Mouse (Mus musculus) midbrain, embryonic 13.5 days (tissue): Measurements from ENCODE around the gene Itsn2. TPM values are rescaled to one million over a fixed set of nuclear protein-coding genes. Genes with fewer than 3 reads are reported as not detected.
"Not testable (repeated sequence)": the region's sequence is repeated elsewhere in the genome, so short reads cannot be mapped to it uniquely, and the experiment has no call there.

Source experiments
- ATAC-seq: fragments of 200-750 bp; cut with Nextera tagmentation; 2 replicates; pipeline ENCODE4 v1.8.0; 2017; ENCODE audit warnings: mild to moderate bottlenecking, moderate TSS enrichment, moderate library complexity
- H3K27ac ChIP-seq: fragments of 300-500 bp; sonication (generic); 2 replicates; pipeline ENCODE4 v1.5.1; 2015; ENCODE audit warnings: inconsistent platforms, mild to moderate bottlenecking, moderate library complexity
- H3K27me3 ChIP-seq: fragments of 300-500 bp; sonication (generic); 2 replicates; pipeline ENCODE4 v1.6.1; 2015; ENCODE audit warnings: mild to moderate bottlenecking, inconsistent platforms
- H3K36me3 ChIP-seq: fragments of 300-500 bp; sonication (generic); 2 replicates; pipeline ENCODE4 v1.6.1; 2015; ENCODE audit warnings: mild to moderate bottlenecking, inconsistent platforms
- H3K4me1 ChIP-seq: fragments of 300-500 bp; sonication (generic); replicated peaks from 2 replicates; pipeline ENCODE4 v1.6.1; 2015; ENCODE audit warnings: inconsistent platforms
- H3K4me2 ChIP-seq: fragments of 300-500 bp; sonication (generic); replicated peaks from 2 replicates; pipeline ENCODE4 v1.6.1; 2015; ENCODE audit warnings: moderate library complexity, mild to moderate bottlenecking, inconsistent platforms
- H3K4me3 ChIP-seq: fragments of 300-500 bp; sonication (generic); replicated peaks from 2 replicates; pipeline ENCODE4 v1.5.1; 2015; ENCODE audit warnings: mild to moderate bottlenecking, inconsistent platforms
- H3K9ac ChIP-seq: fragments of 300-500 bp; sonication (generic); replicated peaks from 2 replicates; pipeline ENCODE4 v1.6.1; 2015; ENCODE audit warnings: mild to moderate bottlenecking, inconsistent platforms
- H3K9me3 ChIP-seq: fragments of 300-500 bp; sonication (generic); 2 replicates; pipeline ENCODE4 v1.6.1; 2016; ENCODE audit warnings: mild to moderate bottlenecking, inconsistent platforms
- WGBS: fragments of 180-500 bp; shearing (Covaris S2); methylation state at CpG from one replicate; pipeline ENCODE4 v1.1.7; 2015; 5-methylcytosine and 5-hydroxymethylcytosine counted together
- polyA plus RNA-seq: library from polyadenylated mRNA; unstranded; fragments of >200 nt; fragmentation: Nextera tagmentation; extraction: Ambion mirVana; gene quantifications from 2 replicates; pipeline ENCODE4 v1.2.1, GENCODE M21; 2015

The Itsn2 gene
- polyA plus RNA-seq, 1 experiment from 2014 or later: 17.3 TPM

- WGBS: 83% methylated on average over 13 of the region's 13 CpGs
- no peak overlapping the region for H3K4me2 ChIP-seq
- no peak for ATAC-seq
These were observed 126.8 kb downstream of the Itsn2 start for GRCm38 (mm10) chr12:4719066-4719761.

GRCm38 (mm10) chr12:4719762-4720754 is 127.6 kb downstream of the Itsn2 start:
- no peak overlapping the region for H3K27ac ChIP-seq
- 82% methylated on average over 17 of the region's 17 CpGs for WGBS
- no peaks in the 10 kb centered on the region for H3K27me3 ChIP-seq
- H3K4me2 ChIP-seq: no peak overlapping the region
- no peaks in the 10 kb centered on the region for H3K9me3 ChIP-seq
- no peak overlapping the region for H3K4me3 ChIP-seq
- H3K9ac ChIP-seq: no peak overlapping the region
- no peak for ATAC-seq
- H3K4me1 ChIP-seq: peaks cover 3% of the 10 kb centered on the region; the same call in 1 of the 2 replicates
- H3K36me3 ChIP-seq: no peaks in the 10 kb centered on the region

More at GRCm38 (mm10) chr12:4719066-4719761, 126.8 kb downstream of the Itsn2 start:
- Histone ChIP-seq H3K4me3 (no peak overlapping the region), H3K4me1 (peaks cover 3% of the 10 kb centered on the region; the same call in 1 of the 2 replicates), H3K27me3 (no peaks in the 10 kb centered on the region), H3K27ac (no peak overlapping the region), H3K9ac (no peak overlapping the region), H3K9me3 (no peaks in the 10 kb centered on the region), H3K36me3 (peaks cover 3% of the 10 kb centered on the region; the same call in 1 of the 2 replicates)

- H3K4me1 ChIP-seq: no peaks in the 10 kb centered on the region
- no peak overlapping the region for H3K4me3 ChIP-seq
- 92% methylated on average over 3 of the region's 3 CpGs for WGBS
- H3K9ac ChIP-seq: no peak overlapping the region
- H3K27me3 ChIP-seq: no peaks in the 10 kb centered on the region
- no peak overlapping the region for H3K4me2 ChIP-seq
- H3K9me3 ChIP-seq: no peaks in the 10 kb centered on the region
- no peaks in the 10 kb centered on the region for H3K36me3 ChIP-seq
- no peak overlapping the region for H3K27ac ChIP-seq
- no peak for ATAC-seq
These were observed 136.7 kb downstream of the Itsn2 start for GRCm38 (mm10) chr12:4729165-4729564.

GRCm38 (mm10) chr12:4731629-4732028 is 139.2 kb downstream of the Itsn2 start:
- ATAC-seq: no peak
- no peaks in the 10 kb centered on the region for H3K4me1 ChIP-seq
- no peak overlapping the region for H3K27ac ChIP-seq
- no peaks in the 10 kb centered on the region for H3K9me3 ChIP-seq
- 76% methylated on average over 4 of the region's 4 CpGs for WGBS
- no peaks in the 10 kb centered on the region for H3K36me3 ChIP-seq
- no peak overlapping the region for H3K9ac ChIP-seq
- no peak overlapping the region for H3K4me2 ChIP-seq
- H3K4me3 ChIP-seq: no peak overlapping the region
- no peaks in the 10 kb centered on the region for H3K27me3 ChIP-seq

- 75% methylated on average over 4 of the region's 4 CpGs for WGBS
- no peaks in the 10 kb centered on the region for H3K36me3 ChIP-seq
- ATAC-seq: no peak
- no peaks in the 10 kb centered on the region for H3K27me3 ChIP-seq
- no peak overlapping the region for H3K4me2 ChIP-seq
- H3K9me3 ChIP-seq: no peaks in the 10 kb centered on the region
- no peak overlapping the region for H3K9ac ChIP-seq
- no peaks in the 10 kb centered on the region for H3K4me1 ChIP-seq
- no peak overlapping the region for H3K4me3 ChIP-seq
- H3K27ac ChIP-seq: no peak overlapping the region
These were observed 139.9 kb downstream of the Itsn2 start for GRCm38 (mm10) chr12:4732332-4732731.

GRCm38 (mm10) chr12:4738031-4738576 is 145.7 kb downstream of the Itsn2 start, which contains the start of gene Fam228a:
Gene Fam228a (minus strand): TSS chr12:4738430.
- H3K27me3 ChIP-seq: no peaks in the 10 kb centered on the region
- no peak within 1 kb of the TSS for H3K4me3 ChIP-seq
- no peaks in the 10 kb centered on the region for H3K4me1 ChIP-seq
- no peak within 1 kb of the TSS for H3K27ac ChIP-seq
- ATAC-seq: no peak
- no peaks in the 10 kb centered on the region for H3K36me3 ChIP-seq
- 81% methylated on average over 18 of the region's 18 CpGs for WGBS
- H3K9me3 ChIP-seq: no peaks in the 10 kb centered on the region
- no peak within 1 kb of the TSS for H3K4me2 ChIP-seq
- no peak within 1 kb of the TSS for H3K9ac ChIP-seq

GRCm38 (mm10) chr12:4740823-4741222 is 148.4 kb downstream of the Itsn2 start:
- ATAC-seq: no peak
- Histone ChIP-seq H3K4me3 (no peak overlapping the region), H3K27ac (no peak overlapping the region), H3K27me3 (no peaks in the 10 kb centered on the region), H3K4me1 (no peaks in the 10 kb centered on the region), H3K9ac (no peak overlapping the region), H3K36me3 (no peaks in the 10 kb centered on the region), H3K9me3 (no peaks in the 10 kb centered on the region), H3K4me2 (no peak overlapping the region)
- 79% methylated on average over 7 of the region's 7 CpGs for WGBS

- Histone ChIP-seq H3K4me2 (no peak overlapping the region), H3K9ac (no peak overlapping the region), H3K36me3 (no peaks in the 10 kb centered on the region), H3K4me3 (no peak overlapping the region), H3K27me3 (no peaks in the 10 kb centered on the region), H3K4me1 (no peaks in the 10 kb centered on the region), H3K9me3 (no peaks in the 10 kb centered on the region), H3K27ac (no peak overlapping the region)
- WGBS: 85% methylated on average over 3 of the region's 3 CpGs
- no peak for ATAC-seq
These were observed 149.7 kb downstream of the Itsn2 start for GRCm38 (mm10) chr12:4742183-4742582.

- H3K9me3 ChIP-seq: no peaks in the 10 kb centered on the region
- H3K4me1 ChIP-seq: no peaks in the 10 kb centered on the region
- no peaks in the 10 kb centered on the region for H3K27me3 ChIP-seq
- WGBS: 91% methylated on average over 10 of the region's 10 CpGs
- no peak for ATAC-seq
- no peaks in the 10 kb centered on the region for H3K36me3 ChIP-seq
- no peak overlapping the region for H3K9ac ChIP-seq
- H3K27ac ChIP-seq: no peak overlapping the region
- H3K4me3 ChIP-seq: no peak overlapping the region
- H3K4me2 ChIP-seq: no peak overlapping the region
These were observed 152.0 kb downstream of the Itsn2 start for GRCm38 (mm10) chr12:4744486-4744885.

GRCm38 (mm10) chr12:4754451-4754850 is 162.0 kb downstream of the Itsn2 start:
- WGBS: 92% methylated on average over 4 of the region's 4 CpGs
- H3K9ac ChIP-seq, H3K27ac ChIP-seq, ATAC-seq, H3K4me1 ChIP-seq, H3K36me3 ChIP-seq, H3K4me3 ChIP-seq, H3K4me2 ChIP-seq, H3K27me3 ChIP-seq, H3K9me3 ChIP-seq: not testable (repeated sequence)

- H3K9ac ChIP-seq: no peak overlapping the region
- no peaks in the 10 kb centered on the region for H3K36me3 ChIP-seq
- 0 out of 2 replicates have a peak, but pooled peaks cover 3% of the 10 kb centered on the region for H3K9me3 ChIP-seq
- H3K4me2 ChIP-seq: no peak overlapping the region
- no peak for ATAC-seq
- H3K27ac ChIP-seq: no peak overlapping the region
- H3K4me1 ChIP-seq: no peaks in the 10 kb centered on the region
- H3K4me3 ChIP-seq: no peak overlapping the region
- 85% methylated on average over 1 of the region's 1 CpGs for WGBS
- H3K27me3 ChIP-seq: no peaks in the 10 kb centered on the region
These were observed 164.6 kb downstream of the Itsn2 start for GRCm38 (mm10) chr12:4757060-4757459.
